Mouse (Mus musculus) kidney, adult 2 months (tissue): ENCODE results near the gene Zfp697.

ENCODE experiments used
- CTCF ChIP-seq: fragments of 200-500 bp; conservative IDR thresholded peaks from 2 replicates; pipeline ENCODE4 v1.5.1; 2011; ENCODE audit warnings: low read depth, mild to moderate bottlenecking, control low read depth, low read length, moderate library complexity, mixed read lengths; ENCODE audit not compliant: insufficient read depth, insufficient read length
- POLR2A ChIP-seq: fragments of 200-500 bp; IDR thresholded peaks from one replicate; pipeline ENCODE4 v1.6.1; 2011; ENCODE audit warnings: low read depth, low read length, control low read depth

GRCm38 (mm10) chr3:98335331-98335730 is 46.9 kb upstream of the Zfp697 start:
- TF ChIP-seq CTCF (no peak), POLR2A (no peak)
